Mouse (Mus musculus) fibroblast of lung, adult 2 months (primary cell): ENCODE measurements around the gene Rsad1.

Source experiments
- DNase-seq: peaks from one replicate; pipeline ENCODE4 v3.0.0-alpha.2; 2011; ENCODE audit warnings: low read depth

Gene Rsad1

DNA sequence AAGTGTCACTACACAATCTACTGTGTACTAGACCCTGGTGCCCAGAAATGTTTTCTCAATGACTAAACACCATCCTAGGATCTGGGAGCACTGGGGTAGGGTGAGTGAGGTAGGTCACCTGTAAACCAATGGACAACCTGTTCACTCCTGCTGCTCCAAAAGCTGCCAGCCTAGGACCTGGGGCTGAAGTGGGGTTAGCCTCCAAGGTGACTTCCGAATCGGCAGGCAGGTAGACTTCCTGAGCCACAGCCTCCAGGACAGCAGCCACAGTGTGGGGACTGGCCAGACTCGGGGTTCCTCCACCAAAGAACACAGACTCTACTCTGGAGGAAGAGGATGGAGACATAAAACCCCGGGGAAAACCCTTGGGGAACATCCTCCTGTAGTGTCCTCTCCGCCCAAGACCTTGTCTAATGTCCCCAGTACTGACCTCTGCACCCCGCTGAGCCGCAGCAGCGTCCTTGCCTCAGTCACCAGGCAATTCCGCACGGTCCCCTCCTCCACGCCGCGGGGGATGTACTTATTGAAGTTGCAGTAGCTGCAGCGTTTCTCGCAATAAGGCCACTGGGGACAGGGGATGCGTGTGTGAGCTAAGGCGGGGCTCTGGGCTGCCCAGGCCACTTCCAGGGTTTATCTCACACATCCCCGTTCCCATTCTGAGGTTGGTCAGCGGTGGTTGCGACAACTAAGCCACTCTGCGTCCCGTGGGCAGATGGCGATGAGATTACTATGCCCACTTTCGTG is 842 bp downstream of the Rsad1 start:
- DNase-seq = no peak

DNA sequence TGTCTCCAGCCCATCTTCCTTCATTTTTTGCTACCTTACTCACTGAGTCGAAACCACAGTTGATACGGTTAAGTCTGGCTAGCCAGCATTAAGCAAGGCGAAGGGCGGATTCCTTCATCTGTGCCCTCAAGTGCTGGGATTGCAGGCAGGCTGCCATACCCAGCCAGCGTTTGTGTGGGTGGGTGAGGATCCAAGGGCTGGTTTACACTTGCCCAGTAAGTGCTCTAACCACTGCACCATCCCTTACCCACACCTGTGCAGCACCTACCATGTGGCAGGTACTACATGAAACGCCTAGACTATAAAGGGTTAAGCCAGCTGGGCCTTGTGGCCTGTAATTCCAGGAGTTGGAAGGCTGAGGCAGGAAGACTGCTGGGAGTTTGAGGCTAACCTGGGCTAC is 1.8 kb downstream of the Rsad1 start:
- no peak for DNase-seq

DNA sequence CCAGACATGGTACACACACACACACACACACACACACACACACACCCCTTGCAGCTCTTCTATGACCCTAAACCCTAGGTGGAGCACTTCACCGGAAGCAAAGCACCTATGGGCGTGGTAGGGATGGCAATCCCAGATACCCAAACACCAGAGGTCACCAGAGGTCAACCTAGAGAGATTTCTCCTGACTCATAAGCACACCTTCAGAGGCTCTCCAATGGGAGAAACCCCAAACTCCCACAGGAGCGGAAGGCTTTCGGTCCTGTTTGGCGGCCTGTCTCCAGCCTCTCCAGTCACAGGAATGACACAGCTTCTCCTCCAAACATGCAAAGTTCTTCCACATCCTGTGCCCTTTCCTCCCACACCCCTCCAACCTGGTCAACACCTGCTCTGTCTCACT is 2.7 kb downstream of the Rsad1 start:
- DNase-seq = no peak

DNA sequence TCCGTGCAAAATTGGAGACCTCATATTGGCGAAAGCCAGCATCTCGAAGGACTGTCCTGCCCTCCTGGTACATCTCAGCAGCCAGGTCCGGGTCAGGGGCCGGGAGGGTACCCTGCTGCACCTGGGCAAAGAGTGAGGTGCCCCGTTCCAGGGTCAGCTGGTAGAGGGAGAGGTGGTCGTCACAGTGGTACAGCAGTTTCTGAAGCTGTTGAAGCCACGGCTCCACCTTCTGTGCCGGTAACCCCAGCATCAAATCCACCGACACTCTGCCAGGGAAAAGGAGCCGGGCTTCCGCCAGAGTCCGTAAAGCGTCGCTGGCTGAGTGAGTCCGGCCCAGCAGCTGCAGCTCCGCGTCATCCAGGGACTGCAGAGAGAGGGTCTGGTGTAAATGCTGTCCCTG is 4.6 kb downstream of the Rsad1 start:
- no peak for DNase-seq

DNA sequence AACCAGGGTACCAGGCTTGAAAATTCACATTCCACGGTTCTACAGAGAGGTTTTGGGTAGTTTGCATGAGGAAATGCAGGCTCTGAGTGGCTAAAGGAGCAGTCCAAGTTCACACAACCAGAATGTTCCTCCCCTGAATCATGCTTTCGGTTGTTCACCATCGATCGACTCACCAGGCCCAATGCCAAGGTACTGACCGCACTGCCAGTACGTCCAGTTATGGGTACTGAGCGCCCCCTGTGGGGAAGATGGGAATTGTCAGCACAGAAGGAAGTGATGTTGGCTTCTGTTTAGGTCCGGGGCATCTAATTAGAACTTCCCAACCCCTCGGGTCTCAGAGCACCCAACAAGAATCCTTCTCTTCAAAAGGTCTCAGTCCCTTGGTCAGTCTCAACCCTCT is 5.1 kb downstream of the Rsad1 start:
- DNase-seq = peak; percentile 93

DNA sequence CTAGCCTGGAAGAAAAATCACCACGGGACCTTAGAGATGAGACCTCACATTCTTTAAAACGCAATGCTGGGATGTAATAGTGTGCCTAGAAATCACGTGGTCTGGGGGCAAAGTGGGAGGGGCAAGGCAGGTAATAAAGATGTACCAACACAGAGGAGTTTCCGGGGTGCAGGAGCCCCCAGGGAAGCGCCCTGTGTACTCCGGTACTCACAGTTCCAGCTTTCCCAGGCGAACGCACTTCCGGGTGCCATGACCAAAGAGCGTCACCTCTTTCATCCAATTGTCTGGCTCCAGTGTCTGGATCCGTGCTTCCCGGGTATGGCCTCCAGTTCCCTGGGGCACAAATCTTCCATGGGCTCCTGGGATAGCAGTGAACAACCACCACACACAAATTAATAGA is 5.7 kb downstream of the Rsad1 start:
- DNase-seq = no peak

DNA sequence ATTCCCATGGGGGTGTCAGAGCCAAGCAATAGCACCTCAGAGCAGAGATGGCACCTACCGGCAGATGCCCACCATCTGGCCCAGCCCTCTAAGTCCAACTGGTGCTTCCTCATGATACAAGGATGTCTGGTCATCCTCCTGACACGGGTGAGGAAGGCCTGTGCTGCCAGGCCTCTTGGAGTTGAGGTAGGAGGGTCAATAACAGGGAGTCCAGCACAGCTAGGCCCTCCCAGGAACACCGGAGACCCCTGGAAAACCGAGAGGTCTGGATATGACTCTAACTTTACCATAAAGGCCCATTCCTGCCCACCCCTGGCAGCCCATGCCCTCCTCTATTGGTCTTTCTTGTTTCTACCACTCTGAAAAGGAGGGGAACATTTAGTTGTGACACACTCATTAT is 6.7 kb downstream of the Rsad1 start:
- no peak for DNase-seq

DNA sequence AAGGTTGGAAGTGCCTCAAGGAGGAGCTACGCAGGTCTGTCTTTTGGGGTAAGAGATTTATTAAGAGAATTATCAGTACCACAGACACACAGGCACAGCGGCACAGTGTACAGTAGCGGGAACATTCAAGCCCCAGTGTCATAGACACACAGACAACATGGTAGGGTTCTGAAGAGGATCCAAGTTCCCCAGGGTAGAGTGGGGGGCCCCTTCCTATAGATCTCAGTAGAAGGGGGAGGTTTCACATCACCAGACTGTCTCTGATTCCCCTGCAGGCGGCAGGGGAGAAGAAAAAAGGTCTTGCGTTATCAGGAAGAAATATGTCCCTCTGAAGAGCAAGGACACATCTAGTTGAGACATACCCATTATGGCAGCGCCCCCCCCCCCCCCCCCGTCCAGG is 9.3 kb downstream of the Rsad1 start:
- no peak for DNase-seq

DNA sequence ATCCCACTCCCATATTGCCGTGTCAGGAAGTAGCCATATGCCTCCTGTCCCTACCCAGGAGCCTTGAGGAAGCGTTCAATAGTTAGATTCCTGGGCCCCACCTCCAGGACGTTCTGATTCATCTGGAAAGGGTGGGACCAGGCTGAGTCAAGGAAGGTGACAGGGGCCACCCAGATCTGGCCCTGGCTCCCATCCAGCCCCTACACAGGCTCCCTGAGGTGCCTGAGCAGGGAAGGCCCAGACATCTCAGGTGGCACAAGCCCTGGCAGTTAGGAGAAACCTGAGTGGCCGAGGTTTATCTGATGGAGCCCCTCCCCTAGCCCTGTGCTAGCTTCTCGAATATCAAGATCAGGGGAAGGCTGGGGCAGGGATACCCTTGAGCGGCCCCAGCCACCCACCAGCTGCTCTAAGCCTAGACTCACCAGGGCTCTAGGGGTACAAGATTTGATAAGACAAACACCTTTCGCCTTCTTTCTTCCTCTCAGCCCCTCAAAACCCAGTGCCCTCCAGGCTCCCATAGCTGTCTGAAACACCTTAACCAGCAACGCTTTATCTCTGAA is 10.2 kb downstream of the Rsad1 start:
- DNase-seq = no peak

DNA sequence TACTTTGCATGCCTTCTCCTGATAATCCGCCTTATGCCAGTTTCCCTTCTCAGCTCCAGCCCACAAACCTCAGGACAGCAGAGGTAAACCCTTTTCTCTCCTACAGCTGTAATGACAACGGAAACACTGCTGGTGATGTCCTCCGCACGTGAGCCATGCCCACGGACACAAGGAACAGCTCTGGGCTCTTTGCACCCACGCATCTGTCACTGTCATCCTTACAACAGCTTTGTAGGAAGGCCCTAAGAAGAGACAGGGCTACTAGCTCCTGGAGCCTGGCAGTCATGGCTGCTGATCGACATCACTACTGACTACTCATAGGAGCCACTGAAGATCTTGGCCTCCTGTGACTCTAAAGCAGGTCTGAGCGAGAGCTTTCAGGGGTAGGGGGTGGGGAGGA is 15.9 kb downstream of the Rsad1 start:
- DNase-seq = no peak

DNA sequence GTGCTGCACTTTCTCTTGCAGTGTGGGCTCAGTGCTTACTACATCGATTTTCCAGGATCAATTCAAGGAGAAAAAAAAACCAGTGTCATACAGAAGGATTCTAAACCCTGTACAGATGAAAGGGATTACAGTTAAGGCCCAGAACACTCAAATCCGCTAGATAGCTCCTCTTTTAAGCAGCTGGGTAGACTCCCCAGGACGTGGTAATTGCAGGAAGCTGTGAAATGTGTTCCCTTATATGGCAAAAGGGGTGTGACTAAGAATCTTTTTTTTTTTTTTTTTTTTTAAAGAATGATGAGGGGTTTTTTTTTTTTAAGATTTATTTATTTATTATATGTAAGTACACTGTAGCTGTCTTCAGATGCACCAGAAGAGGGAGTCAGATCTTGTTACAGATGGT is 20.2 kb downstream of the Rsad1 start:
- no peak for DNase-seq

DNA sequence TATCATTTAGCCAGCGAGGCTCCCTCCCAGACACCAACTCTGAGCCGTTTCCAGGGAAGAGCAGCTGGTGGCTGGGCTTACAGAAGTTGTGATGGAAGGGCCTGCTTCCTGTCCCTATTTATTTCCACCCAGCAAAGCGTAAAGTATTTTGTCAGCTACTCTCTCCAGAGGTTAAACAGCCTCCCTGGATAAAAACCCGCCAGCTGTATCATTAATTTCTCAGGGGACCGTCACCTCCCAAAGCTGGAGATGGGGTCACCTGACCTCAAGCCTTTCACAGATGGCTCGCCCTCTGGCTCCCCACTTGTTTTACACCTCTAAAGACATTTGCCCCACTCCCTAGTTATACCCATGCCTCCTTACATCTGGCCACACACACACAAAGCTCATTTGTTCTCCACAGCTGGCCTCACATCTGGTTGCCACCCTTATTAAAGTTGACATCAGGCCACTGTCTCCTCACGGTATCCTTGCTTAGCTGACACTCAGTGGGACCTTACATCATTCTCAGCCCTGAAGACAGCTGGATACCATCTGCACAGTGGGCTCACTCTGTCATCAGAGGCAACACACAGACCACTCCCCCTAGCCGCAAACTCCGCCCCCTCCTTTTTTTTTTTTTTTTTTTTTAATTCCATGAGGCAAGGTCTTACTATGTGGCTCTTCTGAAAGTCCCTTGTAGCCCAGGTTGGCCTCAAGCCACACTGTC is 22.7 kb downstream of the Rsad1 start:
- DNase-seq = no peak

DNA sequence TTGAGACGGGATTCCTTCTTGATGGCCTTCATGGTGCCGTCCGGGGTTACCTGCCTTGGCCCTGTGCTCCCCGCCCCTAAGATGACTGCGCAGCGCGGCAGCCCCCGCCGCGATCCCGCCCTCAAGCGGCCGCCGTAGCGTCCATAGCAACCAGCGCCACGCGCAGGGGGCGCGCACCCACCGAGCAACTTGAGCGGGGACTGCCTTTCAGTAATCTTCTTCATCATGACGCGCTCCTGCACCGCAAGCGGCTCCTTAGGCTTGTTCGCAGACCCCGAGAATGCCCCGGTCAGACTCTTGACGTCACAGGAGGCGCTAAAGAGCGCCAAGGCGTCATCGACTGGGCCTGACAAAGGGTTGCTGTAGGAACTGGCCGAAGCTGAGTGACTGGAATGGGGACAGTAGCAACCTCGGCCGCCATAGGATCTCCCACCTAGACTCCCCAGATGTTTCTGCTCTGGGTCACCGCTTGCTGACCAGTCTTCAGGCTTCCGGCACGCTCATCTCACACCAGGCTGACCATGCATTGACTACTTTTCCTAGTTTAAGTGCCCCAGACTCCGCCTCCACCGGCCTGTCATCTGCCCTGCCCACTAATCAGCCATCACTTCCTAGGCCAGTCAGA is 27.7 kb downstream of the Rsad1 start, which contains the start of gene Mycbpap:
TSS of gene Mycbpap (minus strand) at position 524 of the 625 bp plus-strand sequence.
- peak; percentile 19 for DNase-seq

DNA sequence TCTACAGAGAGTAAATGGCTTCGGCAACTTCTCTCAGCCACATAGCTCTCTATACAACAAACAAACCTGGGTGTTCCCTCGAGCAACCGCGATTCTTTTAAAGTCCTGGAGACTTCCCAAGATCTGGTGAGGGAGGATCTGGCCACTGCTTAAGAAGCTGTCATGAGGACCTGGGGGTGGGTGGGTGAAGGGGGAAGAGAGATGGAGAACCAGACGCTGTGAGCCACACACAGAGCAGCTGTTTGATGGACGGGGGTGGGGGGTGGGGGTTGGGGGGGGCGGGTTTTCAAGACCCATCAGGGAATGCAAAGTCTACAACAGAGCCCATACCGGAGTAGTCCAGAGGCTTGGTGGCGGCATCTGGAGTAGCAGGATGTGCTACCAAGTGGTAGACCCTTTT is 35.6 kb downstream of the Rsad1 start:
- no peak for DNase-seq

DNA sequence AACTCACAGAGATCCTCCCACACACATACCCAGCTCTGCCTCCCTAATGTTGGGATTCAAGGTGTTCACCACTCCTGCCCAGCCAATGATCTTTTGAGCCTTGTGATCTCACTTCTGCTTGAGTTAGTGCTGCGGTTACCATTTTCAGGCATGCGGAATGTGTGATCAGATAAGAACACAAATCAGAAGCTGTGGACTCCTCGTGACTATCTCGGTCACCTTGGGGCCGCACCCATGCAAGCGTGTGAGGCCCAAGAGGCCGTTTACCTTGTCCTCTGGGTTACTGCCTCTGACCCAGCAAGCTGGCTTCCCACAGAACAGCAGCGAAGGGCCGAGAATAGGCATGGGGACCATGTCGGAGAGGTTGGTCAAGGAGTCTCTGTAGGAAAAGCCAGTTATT is 40.1 kb downstream of the Rsad1 start:
- no peak for DNase-seq

DNA sequence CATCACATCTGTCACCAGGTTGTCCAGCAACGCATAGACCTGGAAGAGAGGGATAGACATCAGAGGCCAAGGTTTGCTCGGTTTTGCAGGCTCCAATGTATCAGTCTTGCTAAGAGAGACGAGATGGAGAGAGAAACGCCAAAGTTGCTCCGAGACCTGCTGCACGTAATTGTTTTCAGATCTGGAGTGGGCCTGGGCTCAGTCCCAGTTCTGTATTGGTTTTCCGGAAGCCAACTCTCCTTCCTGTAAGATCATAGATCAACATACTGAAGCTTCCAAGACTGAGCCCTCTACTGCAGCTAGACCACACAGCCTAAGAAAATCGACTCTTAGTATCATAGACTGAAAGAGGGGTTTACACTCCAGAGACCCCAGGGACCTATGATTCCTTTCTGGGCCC is 47.6 kb downstream of the Rsad1 start:
- no peak for DNase-seq

DNA sequence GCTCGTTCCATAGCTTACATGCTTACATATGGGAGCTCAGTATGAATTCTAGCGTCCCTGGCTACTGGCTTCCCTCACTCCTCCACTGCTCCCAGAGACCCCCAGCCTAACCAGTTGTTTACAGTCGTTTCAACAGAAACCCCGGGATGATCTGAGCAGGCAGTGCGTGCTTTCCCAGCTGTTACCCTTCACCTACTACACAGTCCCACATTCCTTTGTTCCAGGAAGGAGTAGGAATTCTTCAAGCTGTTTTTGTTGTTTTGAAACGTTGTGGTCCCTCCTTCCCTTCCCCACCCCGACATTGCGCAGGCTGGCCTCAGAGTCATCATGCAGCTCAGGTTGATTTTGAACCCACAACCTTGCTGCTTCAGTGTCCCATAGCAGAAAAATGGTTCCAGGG is 48.7 kb downstream of the Rsad1 start:
- no peak for DNase-seq

DNA sequence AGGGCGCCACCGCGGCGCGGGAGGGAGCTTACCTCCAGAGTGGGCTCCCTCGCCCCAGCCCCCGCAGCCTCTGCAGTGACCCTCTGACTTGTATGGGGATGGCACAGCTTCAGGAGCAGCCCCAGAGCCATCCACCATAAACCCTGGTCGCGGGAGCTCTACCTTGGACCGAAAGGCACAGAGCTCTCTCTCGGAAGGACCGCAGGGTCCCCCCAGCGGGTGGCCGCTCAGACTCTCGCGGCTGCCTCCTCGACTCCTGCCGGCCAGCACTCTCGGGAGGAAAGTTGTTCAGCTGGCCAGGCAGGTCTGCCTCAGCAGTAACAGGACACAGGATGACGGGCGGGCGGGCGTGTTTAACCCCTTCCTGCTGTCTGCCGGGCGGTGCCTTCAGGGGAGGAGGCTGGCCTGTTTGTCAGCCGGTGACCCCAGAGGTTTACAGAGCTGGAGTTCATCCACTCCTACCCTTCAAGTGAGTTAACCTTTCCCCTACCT is 49.3 kb downstream of the Rsad1 start, which contains the start of gene Epn3:
TSS of gene Epn3 (minus strand) at position 314 of the 492 bp plus-strand sequence.
- DNase-seq = no peak

DNA sequence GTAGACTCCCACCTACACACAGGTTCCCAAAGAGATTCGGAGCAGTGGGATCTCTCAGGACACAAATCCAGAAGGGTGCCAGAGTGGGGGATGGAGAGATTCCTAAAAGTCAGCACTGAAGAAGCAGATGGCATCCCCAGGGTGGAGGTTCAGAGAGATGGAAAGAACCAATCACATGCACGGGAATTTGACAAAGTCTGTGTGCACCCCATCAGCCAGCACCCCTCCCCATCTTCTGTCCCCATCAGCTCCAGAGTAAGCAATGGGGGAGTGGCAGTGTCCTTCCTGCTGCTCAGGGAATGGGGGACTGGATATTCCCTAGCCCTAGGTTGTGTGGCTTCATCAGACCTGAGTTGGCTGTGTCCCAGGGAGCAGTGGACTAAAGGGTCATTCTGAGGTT is 50.0 kb downstream of the Rsad1 start:
- DNase-seq = no peak

DNA sequence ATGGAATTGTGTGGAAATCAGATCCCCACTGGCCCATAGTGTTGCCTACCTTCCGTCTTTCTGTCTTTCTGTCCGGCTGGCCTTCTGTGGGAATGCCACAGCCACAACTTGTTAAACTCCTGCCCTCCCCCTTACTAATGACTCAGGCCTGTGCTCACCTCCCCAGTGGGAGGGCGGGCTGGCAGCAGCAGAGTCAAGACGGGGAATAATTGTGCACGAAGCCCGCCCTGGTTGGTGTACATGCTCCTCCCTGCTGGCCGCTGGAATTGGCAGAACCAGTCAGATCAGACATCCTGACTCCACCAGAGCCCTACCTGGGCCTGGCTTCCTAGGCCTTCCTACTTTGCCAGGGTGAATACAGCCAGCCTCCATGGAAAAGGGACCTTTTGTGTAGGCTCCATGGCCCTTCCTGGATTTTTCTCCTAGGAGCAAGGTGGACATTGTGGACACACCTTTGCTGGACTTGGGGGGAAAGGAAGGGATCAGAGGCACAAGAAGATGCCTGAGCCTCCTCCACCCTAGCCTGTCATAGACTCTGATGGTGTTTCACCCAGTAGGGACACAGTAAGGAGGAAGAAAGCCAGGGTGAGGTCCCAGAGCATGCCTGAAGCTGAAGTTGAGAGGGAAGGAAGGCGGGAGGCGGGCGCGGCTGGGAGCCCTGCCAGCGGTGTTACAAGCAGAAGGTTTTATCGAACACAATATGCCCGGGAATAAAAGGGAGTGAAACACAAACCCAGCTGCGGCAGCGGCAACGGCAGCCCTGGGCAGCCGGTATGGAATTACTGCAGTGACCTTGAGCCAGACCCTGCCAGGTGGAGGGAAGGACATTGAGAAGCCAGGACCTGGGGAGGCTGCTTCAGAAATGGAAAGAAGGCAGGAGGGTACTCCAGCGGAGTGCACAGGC is 50.7 kb downstream of the Rsad1 start:
- DNase-seq = peak; percentile 47

DNA sequence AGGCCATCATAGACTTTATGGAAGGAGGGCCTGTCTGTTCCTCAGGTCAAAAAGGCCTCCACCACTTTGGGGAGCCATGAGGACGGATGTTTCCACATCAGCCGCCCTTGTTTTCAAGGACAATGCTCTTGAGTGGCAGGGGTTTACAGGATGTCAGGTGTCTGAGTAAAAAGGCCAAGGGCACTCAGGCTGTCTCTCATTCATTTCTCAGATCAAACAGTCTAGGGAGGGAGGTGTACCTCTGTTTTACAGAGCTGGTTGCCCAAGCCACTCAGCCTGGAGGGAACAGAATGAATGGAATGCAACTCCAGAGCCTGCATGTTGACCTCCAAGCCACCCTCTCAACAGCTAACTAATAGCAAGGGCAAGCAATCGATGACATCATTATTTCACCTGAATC is 53.6 kb downstream of the Rsad1 start:
- DNase-seq = no peak

DNA sequence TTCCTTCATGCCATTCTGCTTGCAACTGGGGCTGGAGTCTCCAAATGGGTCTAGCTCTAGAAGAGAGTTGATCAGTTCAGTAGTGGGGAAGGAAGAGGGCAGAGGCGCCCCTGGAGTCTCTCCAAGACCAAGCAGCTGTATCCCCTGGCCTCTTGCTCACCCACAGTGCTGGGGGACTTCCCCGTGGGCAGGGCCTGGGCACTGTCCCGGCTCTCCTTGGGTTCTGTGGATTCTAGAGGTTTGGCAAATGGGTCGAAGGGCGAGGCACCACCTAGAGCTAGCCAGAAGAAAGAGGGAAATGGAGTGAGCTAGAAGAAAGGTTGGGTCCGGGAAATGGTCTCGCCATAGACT is 57.3 kb downstream of the Rsad1 start:
- DNase-seq = no peak
